Mouse (Mus musculus): Measurements from ENCODE around the gene Atxn7. TPM values are rescaled to one million over a fixed set of nuclear protein-coding genes. Genes with fewer than 3 reads are reported as not detected.
"Not testable (repeated sequence)": the region's sequence is repeated elsewhere in the genome, so short reads cannot be mapped to it uniquely, and the experiment has no call there.

Gene Atxn7
- polyA plus RNA-seq, 1 experiment = 2.3 TPM

DNA sequence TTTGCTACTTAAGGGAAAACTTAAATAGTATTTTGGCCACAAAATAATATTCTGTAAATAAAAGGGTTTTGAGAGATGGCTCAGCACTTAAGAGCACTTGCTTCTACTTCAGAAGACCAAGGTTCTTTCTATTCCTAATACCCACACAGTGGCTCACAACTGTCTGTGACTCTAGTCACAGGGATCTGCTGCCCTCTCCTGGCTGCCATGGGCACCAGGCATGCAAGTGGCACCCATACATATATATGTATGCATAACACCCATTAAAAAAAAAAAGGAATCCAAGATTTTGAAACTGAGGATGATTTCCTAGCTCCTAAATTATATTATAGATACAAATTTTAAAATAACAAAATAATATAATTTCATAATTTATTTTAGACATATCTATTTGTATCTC, 10.8 kb upstream of the Atxn7 start:
- peaks cover 79% of the 10 kb centered on the region for H3K36me3 ChIP-seq (replicated peaks; ENCODE audit: low read length)
- TF ChIP-seq GATA1 (IDR thresholded peaks at IDR 0.05; ENCODE audit: borderline replicate concordance, low read length) (no peak), FLI1 (IDR thresholded peaks at IDR 0.05; ENCODE audit: low read length) (no peak)
- H3K9me3 ChIP-seq = no peaks in the 10 kb centered on the region
- H3K27me3 ChIP-seq (replicated peaks) = no peaks in the 10 kb centered on the region
- H3K4me3 ChIP-seq (replicated peaks) = no peak overlapping the region
- 0 out of 2 replicates have a peak, but pooled peaks cover 4% of the 10 kb centered on the region for H3K4me1 ChIP-seq

GRCm38 (mm10) chr14:13952151-13952550, 9.1 kb upstream of the Atxn7 start:
- not testable (repeated sequence) for H3K27me3 ChIP-seq (replicated peaks); H3K4me1 ChIP-seq; H3K4me3 ChIP-seq (replicated peaks); H3K9me3 ChIP-seq
- H3K36me3 ChIP-seq (replicated peaks; ENCODE audit: low read length) = peaks cover 88% of the 10 kb centered on the region

- TF ChIP-seq GATA1 (IDR thresholded peaks at IDR 0.05; ENCODE audit: borderline replicate concordance, low read length) = no peak
- TF ChIP-seq FLI1 (IDR thresholded peaks at IDR 0.05; ENCODE audit: low read length) = no peak
- peak overlapping the region; percentile 96 for H3K4me3 ChIP-seq (replicated peaks)
These were observed 1.2 kb upstream of the Atxn7 start for GRCm38 (mm10) chr14:13960079-13960478.

GRCm38 (mm10) chr14:13960482-13961325, 536 bp upstream of the Atxn7 start:
- TF ChIP-seq GATA1 (IDR thresholded peaks at IDR 0.05; ENCODE audit: borderline replicate concordance, low read length) (no peak), FLI1 (IDR thresholded peaks at IDR 0.05; ENCODE audit: low read length) (no peak)
- Histone ChIP-seq H3K9me3 (no peaks in the 10 kb centered on the region), H3K4me3 (replicated peaks) (peak overlapping the region; percentile 96), H3K27me3 (replicated peaks) (no peaks in the 10 kb centered on the region), H3K4me1 (peaks cover 17% of the 10 kb centered on the region), H3K36me3 (replicated peaks; ENCODE audit: low read length) (peaks cover 18% of the 10 kb centered on the region)

More at GRCm38 (mm10) chr14:13960079-13960478, 1.2 kb upstream of the Atxn7 start:
- Histone ChIP-seq H3K27me3 (replicated peaks) (no peaks in the 10 kb centered on the region), H3K9me3 (no peaks in the 10 kb centered on the region), H3K36me3 (replicated peaks; ENCODE audit: low read length) (peaks cover 24% of the 10 kb centered on the region), H3K4me1 (peaks cover 21% of the 10 kb centered on the region)

GRCm38 (mm10) chr14:13962476-13962875, 1.2 kb downstream of the Atxn7 start:
- H3K4me1 ChIP-seq = peaks cover 25% of the 10 kb centered on the region

DNA sequence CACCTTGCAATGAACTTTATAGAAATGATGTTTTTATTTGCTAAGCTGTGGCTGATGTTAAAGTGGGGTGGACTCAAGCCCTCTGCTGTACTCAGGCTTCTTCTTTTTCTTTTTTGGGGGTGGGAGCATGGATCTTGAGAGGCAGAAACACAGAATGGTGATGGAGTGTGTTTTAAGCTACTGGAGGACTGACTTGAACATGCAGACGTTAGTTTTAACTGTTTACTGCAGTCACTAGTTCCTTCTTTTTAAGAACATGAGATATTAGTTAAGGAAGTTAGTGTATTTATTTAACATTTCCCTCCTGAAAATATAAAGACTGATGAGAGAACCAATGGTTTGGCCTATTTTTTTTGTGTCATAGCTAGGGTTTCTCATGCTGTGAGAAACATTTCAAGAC, 2.3 kb downstream of the Atxn7 start:
- TF ChIP-seq FLI1 (IDR thresholded peaks at IDR 0.05; ENCODE audit: low read length) = no peak
- no peak for TF ChIP-seq GATA1 (IDR thresholded peaks at IDR 0.05; ENCODE audit: borderline replicate concordance, low read length)
- H3K4me3 ChIP-seq (replicated peaks) = no peak overlapping the region
- no peaks in the 10 kb centered on the region for H3K9me3 ChIP-seq
- H3K27me3 ChIP-seq (replicated peaks) = no peaks in the 10 kb centered on the region
- H3K36me3 ChIP-seq (replicated peaks; ENCODE audit: low read length) = no peaks in the 10 kb centered on the region
- peaks cover 21% of the 10 kb centered on the region for H3K4me1 ChIP-seq

More at GRCm38 (mm10) chr14:13962476-13962875, 1.2 kb downstream of the Atxn7 start:
- H3K9me3 ChIP-seq = no peaks in the 10 kb centered on the region
- H3K27me3 ChIP-seq (replicated peaks) = no peaks in the 10 kb centered on the region
- H3K36me3 ChIP-seq (replicated peaks; ENCODE audit: low read length) = peaks cover 7% of the 10 kb centered on the region
- H3K4me3 ChIP-seq (replicated peaks) = no peak overlapping the region
- TF ChIP-seq GATA1 (IDR thresholded peaks at IDR 0.05; ENCODE audit: borderline replicate concordance, low read length) = no peak
- no peak for TF ChIP-seq FLI1 (IDR thresholded peaks at IDR 0.05; ENCODE audit: low read length)

- no peaks in the 10 kb centered on the region for H3K27me3 ChIP-seq (replicated peaks)
- no peaks in the 10 kb centered on the region for H3K36me3 ChIP-seq (replicated peaks; ENCODE audit: low read length)
- TF ChIP-seq GATA1 (IDR thresholded peaks at IDR 0.05; ENCODE audit: borderline replicate concordance, low read length) (no peak), FLI1 (IDR thresholded peaks at IDR 0.05; ENCODE audit: low read length) (no peak)
- H3K9me3 ChIP-seq = no peaks in the 10 kb centered on the region
- H3K4me3 ChIP-seq (replicated peaks) = no peak overlapping the region
- H3K4me1 ChIP-seq = peaks cover 20% of the 10 kb centered on the region
These were observed 6.4 kb downstream of the Atxn7 start for GRCm38 (mm10) chr14:13967607-13968006.

- no peaks in the 10 kb centered on the region for H3K9me3 ChIP-seq
- no peak overlapping the region for H3K4me3 ChIP-seq (replicated peaks)
- H3K27me3 ChIP-seq (replicated peaks) = no peaks in the 10 kb centered on the region
- no peaks in the 10 kb centered on the region for H3K36me3 ChIP-seq (replicated peaks; ENCODE audit: low read length)
- TF ChIP-seq FLI1 (IDR thresholded peaks at IDR 0.05; ENCODE audit: low read length) (no peak), GATA1 (IDR thresholded peaks at IDR 0.05; ENCODE audit: borderline replicate concordance, low read length) (no peak)
- peaks cover 20% of the 10 kb centered on the region for H3K4me1 ChIP-seq
These were observed 7.2 kb downstream of the Atxn7 start for GRCm38 (mm10) chr14:13968476-13968875.

- H3K4me1 ChIP-seq = peaks cover 20% of the 10 kb centered on the region
- H3K4me3 ChIP-seq (replicated peaks) = no peak overlapping the region
- no peaks in the 10 kb centered on the region for H3K27me3 ChIP-seq (replicated peaks)
- H3K36me3 ChIP-seq (replicated peaks; ENCODE audit: low read length) = peaks cover 3% of the 10 kb centered on the region
- TF ChIP-seq FLI1 (IDR thresholded peaks at IDR 0.05; ENCODE audit: low read length) (no peak), GATA1 (IDR thresholded peaks at IDR 0.05; ENCODE audit: borderline replicate concordance, low read length) (no peak)
- H3K9me3 ChIP-seq = no peaks in the 10 kb centered on the region
These were observed 9.3 kb downstream of the Atxn7 start for GRCm38 (mm10) chr14:13970513-13970912.

DNA sequence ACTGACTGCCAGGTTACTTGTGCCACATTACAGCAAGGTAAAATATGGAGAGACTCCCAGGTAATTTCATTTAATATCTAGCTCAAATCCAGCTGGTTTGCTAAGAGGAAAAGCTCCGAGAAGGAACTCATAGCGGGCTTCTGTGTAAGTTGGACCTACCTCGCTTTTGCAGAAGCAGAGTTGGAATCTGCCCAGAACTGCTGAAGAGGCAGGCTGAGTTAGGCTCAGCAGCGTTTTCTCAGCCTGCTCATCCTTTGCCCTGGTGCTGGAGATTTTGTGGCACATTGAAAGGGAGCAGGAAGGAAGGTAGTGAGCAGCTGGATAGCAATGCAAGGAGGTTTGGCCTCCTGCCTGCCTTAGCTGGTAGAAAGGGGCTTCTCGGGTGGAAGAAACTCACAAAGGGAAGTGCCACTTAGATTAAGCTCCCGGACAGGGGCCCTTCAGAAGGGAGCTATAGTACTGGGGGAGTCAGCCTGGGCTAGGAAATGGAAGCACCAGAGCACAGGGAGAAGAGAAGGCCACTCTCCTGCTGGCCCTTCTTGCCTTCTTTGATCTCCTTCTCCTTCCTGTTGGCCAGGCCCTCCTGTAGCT, 10.5 kb downstream of the Atxn7 start:
- Histone ChIP-seq H3K27me3 (replicated peaks) (no peaks in the 10 kb centered on the region), H3K4me1 (peaks cover 13% of the 10 kb centered on the region)

More for the DNA sequence above, 10.5 kb downstream of the Atxn7 start:
- TF ChIP-seq FLI1 (IDR thresholded peaks at IDR 0.05; ENCODE audit: low read length) (no peak), GATA1 (IDR thresholded peaks at IDR 0.05; ENCODE audit: borderline replicate concordance, low read length) (no peak)
- no peaks in the 10 kb centered on the region for H3K9me3 ChIP-seq
- H3K4me3 ChIP-seq (replicated peaks) = peak overlapping the region; percentile 44
- H3K36me3 ChIP-seq (replicated peaks; ENCODE audit: low read length) = peaks cover 3% of the 10 kb centered on the region
